Mouse (Mus musculus) erythroblast, embryonic 14.5 days (primary cell): Measurements from ENCODE around the gene Atp6v1e2.

Experiments
- GATA1 ChIP-seq: IDR thresholded peaks from 2 replicates; pipeline ENCODE4 v1.6.1; 2012; ENCODE audit warnings: low read length, inconsistent platforms, mixed read lengths
- TAL1 ChIP-seq: IDR thresholded peaks from 3 replicates; pipeline ENCODE4 v1.6.1; 2012; ENCODE audit warnings: low read length, inconsistent platforms, mixed read lengths

DNA sequence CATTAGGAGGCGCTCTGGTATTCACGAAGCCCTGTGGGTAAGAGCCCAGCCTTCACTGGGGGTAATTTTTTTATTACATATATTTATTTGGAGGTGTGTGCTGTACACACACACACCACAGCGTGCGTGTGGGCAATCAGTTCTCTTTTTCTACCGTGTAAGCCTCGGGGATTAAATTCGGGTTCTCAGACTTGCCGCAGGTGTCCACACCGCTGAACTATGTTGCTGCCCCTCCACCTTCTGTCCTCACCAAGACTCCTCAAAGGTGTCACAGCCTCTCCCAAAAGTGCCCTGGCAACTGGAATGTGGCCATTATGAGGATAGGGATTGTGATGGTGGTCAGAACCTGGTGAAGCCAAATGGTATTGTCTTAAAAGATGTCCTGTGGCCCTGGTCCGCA lies 30.6 kb downstream of the Atp6v1e2 start, which contains the start of gene Tmem247:
- no peak for TF ChIP-seq TAL1
- no peak for TF ChIP-seq GATA1
